Mouse (Mus musculus) hindbrain, embryonic 12.5 days (tissue): ENCODE data around the gene Stab2. TPM values are rescaled to one million over a fixed set of nuclear protein-coding genes. Genes with fewer than 3 reads are reported as not detected.

ENCODE experiments used
- ATAC-seq: fragments of 200-750 bp; cut with Nextera tagmentation; 2 replicates; pipeline ENCODE4 v1.8.0; 2017; ENCODE audit warnings: moderate TSS enrichment; ENCODE audit not compliant: low FRiP score
- H3K27ac ChIP-seq: fragments of 300-500 bp; sonication (generic); 2 replicates; pipeline ENCODE4 v1.5.1; 2016; ENCODE audit warnings: mild to moderate bottlenecking
- H3K27me3 ChIP-seq: fragments of 300-500 bp; sonication (generic); 2 replicates; pipeline ENCODE4 v1.6.1; 2016; ENCODE audit warnings: mild to moderate bottlenecking
- H3K36me3 ChIP-seq: fragments of 300-500 bp; sonication (generic); 2 replicates; pipeline ENCODE4 v1.6.1; 2016; ENCODE audit warnings: mild to moderate bottlenecking
- H3K4me1 ChIP-seq: fragments of 300-500 bp; sonication (generic); 2 replicates; pipeline ENCODE4 v1.6.1; 2016
- H3K4me2 ChIP-seq: fragments of 300-500 bp; sonication (generic); replicated peaks from 2 replicates; pipeline ENCODE4 v1.6.1; 2016; ENCODE audit warnings: mild to moderate bottlenecking
- H3K4me3 ChIP-seq: fragments of 300-500 bp; sonication (generic); 2 replicates; pipeline ENCODE4 v1.5.1; 2016; ENCODE audit warnings: mild to moderate bottlenecking
- H3K9ac ChIP-seq: fragments of 300-500 bp; sonication (generic); 2 replicates; pipeline ENCODE4 v1.6.1; 2016; ENCODE audit warnings: mild to moderate bottlenecking, moderate library complexity
- H3K9me3 ChIP-seq: fragments of 300-500 bp; sonication (generic); replicated peaks from 2 replicates; pipeline ENCODE4 v1.6.1; 2016; ENCODE audit warnings: mild to moderate bottlenecking
- WGBS: fragments of 180-500 bp; shearing (Covaris S2); methylation state at CpG from one replicate; pipeline ENCODE4 v1.1.7; 2016; 5-methylcytosine and 5-hydroxymethylcytosine counted together
- polyA plus RNA-seq: library from polyadenylated mRNA; unstranded; fragments of >200 nt; fragmentation: Nextera tagmentation; extraction: Ambion mirVana; gene quantifications from 2 replicates; pipeline ENCODE4 v1.2.1, GENCODE M21; 2016

The Stab2 gene
- polyA plus RNA-seq, 1 experiment from 2014 or later: 0.36 TPM

DNA sequence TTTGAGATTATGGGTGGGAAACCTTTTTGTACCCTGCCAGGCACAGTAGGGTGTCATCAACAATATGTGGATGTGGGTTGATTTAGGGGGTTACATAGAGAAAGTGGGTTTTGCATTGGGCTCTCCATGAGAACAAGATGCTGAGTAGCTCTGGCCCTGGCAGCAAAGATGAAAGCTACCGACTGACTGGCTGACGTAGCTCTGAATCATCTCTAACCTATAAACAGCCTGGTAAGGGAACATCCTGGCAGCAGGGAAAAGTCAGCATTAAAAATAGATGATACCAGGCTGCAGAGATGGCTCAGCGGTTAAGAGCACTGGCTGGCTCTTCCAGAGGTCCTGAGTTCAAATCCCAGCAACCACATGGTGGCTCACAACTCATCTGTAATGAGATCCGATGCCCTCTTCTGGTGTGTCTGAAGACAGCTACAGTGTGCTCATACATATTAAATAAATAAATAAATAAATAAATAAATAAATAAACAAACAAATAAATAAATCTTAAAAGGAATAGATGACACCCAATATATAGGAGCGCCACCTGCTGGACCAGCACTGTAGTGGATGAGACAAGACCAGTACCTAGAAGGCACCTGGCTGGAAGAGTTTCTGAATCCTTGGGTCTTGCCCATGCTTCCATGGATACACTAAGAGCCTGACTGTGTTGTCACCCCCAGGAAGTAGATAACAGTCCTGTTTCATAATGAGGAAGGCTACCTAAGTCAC lies 31.7 kb downstream of the Stab2 start:
- no peak overlapping the region for H3K27ac ChIP-seq
- no peak overlapping the region for H3K9ac ChIP-seq
- H3K27me3 ChIP-seq: no peaks in the 10 kb centered on the region
- no peak for ATAC-seq
- H3K4me1 ChIP-seq: 0 out of 2 replicates have a peak, but pooled peaks cover 3% of the 10 kb centered on the region
- 79% methylated on average over 5 of the region's 5 CpGs for WGBS
- no peaks in the 10 kb centered on the region for H3K9me3 ChIP-seq
- H3K4me2 ChIP-seq: no peak overlapping the region
- H3K36me3 ChIP-seq: no peaks in the 10 kb centered on the region
- no peak overlapping the region for H3K4me3 ChIP-seq

DNA sequence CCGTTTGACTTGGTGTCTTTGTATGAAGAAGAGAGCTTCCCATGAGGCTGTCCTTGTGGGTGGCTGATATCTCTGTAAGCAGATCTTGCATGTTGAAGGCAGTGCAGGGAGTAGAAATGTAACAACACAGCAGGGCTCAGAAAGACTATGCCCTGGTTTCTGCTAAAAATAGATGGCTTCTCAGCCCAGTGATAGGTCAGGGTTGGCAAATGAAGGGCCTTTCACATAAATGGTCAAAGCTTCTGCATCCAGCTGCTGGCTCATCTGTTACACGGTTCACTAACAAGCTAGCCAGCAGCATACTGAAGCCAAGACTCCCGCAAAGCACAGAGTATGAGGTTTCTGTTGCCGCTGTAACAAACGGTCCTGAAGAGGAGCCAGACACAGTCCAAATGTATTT lies 34.5 kb downstream of the Stab2 start:
- Histone ChIP-seq H3K9ac (no peak overlapping the region), H3K4me3 (no peak overlapping the region), H3K27ac (no peak overlapping the region), H3K4me1 (0 out of 2 replicates have a peak, but pooled peaks cover 3% of the 10 kb centered on the region), H3K9me3 (no peaks in the 10 kb centered on the region), H3K4me2 (no peak overlapping the region), H3K27me3 (no peaks in the 10 kb centered on the region), H3K36me3 (no peaks in the 10 kb centered on the region)
- 84% methylated on average over 5 of the region's 5 CpGs for WGBS
- no peak for ATAC-seq

DNA sequence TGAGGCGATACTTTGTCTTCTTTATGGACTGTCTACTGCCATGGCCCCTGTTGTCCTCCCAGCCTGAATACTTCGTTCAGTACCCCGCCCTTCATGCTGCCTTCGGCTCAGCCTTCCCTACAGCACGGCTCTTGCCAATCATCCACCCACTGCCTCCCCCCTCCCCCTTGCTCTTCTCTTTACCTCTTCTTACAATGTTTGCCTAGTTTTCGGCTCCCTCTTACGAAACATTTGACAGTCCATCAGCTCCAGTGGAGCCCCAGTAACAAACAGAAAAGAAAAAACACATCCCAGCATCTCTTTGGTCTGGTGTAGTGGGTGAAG lies 35.4 kb downstream of the Stab2 start:
- WGBS: 24% methylated on average over 7 of the region's 7 CpGs
- Histone ChIP-seq H3K4me3 (peak overlapping the region; percentile 11; the same call in 1 of the 2 replicates), H3K27ac (no peak overlapping the region), H3K36me3 (no peaks in the 10 kb centered on the region), H3K9me3 (no peaks in the 10 kb centered on the region), H3K4me1 (0 out of 2 replicates have a peak, but pooled peaks cover 3% of the 10 kb centered on the region), H3K27me3 (no peaks in the 10 kb centered on the region), H3K9ac (no peak overlapping the region), H3K4me2 (peak overlapping the region; percentile 45)
- ATAC-seq: peak; percentile 80

DNA sequence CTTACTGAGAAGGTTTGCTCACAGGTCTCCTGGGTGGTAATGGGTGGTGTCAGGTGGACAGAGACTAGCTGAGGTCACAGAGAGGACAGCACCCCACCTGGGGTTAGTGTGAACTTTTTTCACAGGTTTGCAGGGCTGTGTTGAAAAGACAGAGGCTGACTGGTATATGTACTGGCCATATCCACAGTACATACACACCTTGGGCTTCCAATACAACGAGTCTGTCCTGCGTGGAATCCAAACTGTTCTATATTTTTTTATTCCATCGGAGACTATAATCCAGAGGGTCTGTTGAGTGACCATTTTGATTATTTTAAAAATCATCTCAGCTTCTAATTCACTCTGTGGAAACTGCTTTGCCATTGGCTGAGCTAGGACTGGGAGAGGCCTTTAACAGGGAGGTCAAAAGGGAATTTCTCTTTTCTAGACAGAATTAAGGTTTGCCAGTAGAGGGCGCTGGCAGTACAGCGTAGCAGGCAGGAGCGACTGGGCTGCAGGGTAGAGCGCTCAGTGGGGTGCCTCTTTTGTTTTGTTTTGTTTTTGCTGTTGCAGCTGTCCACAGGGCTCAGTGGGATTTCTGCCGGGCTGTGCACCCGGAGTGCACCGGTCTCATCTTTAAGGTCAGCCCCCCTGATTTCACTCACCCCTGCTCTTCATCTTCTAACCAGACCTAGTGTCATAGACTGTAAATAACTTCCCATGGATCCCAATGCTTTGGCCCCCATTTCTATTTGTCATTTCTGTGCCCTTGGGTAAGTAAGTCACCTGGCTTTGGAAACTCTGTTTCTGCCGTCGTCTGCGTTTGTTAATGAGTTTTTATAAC lies 35.9 kb downstream of the Stab2 start:
- H3K27me3 ChIP-seq: no peaks in the 10 kb centered on the region
- H3K4me1 ChIP-seq: 0 out of 2 replicates have a peak, but pooled peaks cover 3% of the 10 kb centered on the region
- no peak overlapping the region for H3K27ac ChIP-seq
- peak overlapping the region; percentile 11; the same call in 1 of the 2 replicates for H3K4me3 ChIP-seq
- no peak overlapping the region for H3K9ac ChIP-seq
- no peaks in the 10 kb centered on the region for H3K9me3 ChIP-seq
- H3K4me2 ChIP-seq: peak overlapping the region; percentile 45
- WGBS: 20% methylated on average over 13 of the region's 13 CpGs
- H3K36me3 ChIP-seq: no peaks in the 10 kb centered on the region
- peak; percentile 90 for ATAC-seq

GRCm38 (mm10) chr10:86969346-86969745 lies 38.5 kb downstream of the Stab2 start:
- 80% methylated on average over 6 of the region's 6 CpGs for WGBS

DNA sequence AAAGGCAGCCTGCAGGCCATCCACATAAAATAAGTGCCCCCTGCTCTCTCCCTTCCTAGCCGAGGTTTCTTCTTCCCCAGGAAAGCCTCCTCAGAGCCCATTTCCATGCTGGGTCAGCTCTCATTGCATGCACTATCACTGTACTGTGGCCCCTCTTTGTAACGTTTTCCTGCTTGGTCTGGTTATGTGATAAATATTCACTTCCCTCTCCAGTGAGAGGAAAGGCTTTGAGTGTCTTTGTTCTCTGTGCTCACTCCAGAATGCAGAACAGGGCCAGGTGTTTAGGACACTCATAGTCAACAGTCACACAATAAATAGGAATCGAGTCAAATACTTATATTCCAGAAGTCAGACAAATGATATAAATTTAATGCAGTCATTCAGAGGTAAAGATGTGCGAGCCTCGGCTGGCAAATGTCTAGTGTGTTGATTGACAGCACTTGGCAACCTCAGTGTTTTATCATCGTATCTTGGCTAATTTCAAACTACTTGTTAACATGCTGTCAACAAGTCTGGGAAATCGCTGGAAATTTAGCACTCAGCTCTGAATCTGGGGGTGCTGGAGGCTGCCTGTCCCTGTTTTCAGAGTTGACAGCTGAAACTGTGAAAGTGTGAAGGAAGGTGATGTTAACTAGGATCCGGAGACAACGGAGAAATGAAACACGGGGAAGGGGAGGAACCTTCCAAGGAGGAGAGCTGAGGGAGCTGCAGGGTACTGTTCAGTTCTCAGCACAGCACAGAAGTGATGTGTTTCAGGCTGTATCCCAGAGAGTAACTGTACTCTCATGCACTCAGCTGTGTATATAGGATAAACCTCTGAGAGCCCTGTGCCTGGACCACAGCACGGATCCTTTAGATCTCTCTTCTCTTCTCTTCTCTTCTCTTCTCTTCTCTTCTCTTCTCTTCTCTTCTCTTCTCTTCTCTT lies 46.0 kb downstream of the Stab2 start:
- H3K4me1 ChIP-seq: no peaks in the 10 kb centered on the region
- no peaks in the 10 kb centered on the region for H3K9me3 ChIP-seq
- no peak overlapping the region for H3K4me3 ChIP-seq
- no peak overlapping the region for H3K4me2 ChIP-seq
- H3K9ac ChIP-seq: no peak overlapping the region
- no peak for ATAC-seq
- H3K27me3 ChIP-seq: no peaks in the 10 kb centered on the region
- H3K27ac ChIP-seq: no peak overlapping the region
- H3K36me3 ChIP-seq: no peaks in the 10 kb centered on the region
- 68% methylated on average over 11 of the region's 11 CpGs for WGBS

More at GRCm38 (mm10) chr10:86969346-86969745, 38.5 kb downstream of the Stab2 start:
- no peak for ATAC-seq
- Histone ChIP-seq H3K27ac (no peak overlapping the region), H3K36me3 (no peaks in the 10 kb centered on the region), H3K9me3 (no peaks in the 10 kb centered on the region), H3K4me2 (no peak overlapping the region), H3K4me3 (no peak overlapping the region), H3K4me1 (0 out of 2 replicates have a peak, but pooled peaks cover 3% of the 10 kb centered on the region), H3K9ac (no peak overlapping the region), H3K27me3 (no peaks in the 10 kb centered on the region)

GRCm38 (mm10) chr10:86955299-86955698 lies 52.5 kb downstream of the Stab2 start:
- no peak overlapping the region for H3K4me3 ChIP-seq
- H3K9ac ChIP-seq: no peak overlapping the region
- 93% methylated on average over 3 of the region's 3 CpGs for WGBS
- H3K4me2 ChIP-seq: no peak overlapping the region
- ATAC-seq: no peak
- no peaks in the 10 kb centered on the region for H3K9me3 ChIP-seq
- H3K4me1 ChIP-seq: no peaks in the 10 kb centered on the region
- no peaks in the 10 kb centered on the region for H3K27me3 ChIP-seq
- H3K36me3 ChIP-seq: no peaks in the 10 kb centered on the region
- no peak overlapping the region for H3K27ac ChIP-seq

GRCm38 (mm10) chr10:86952696-86953095 lies 55.1 kb downstream of the Stab2 start:
- no peak for ATAC-seq
- 60% methylated on average over 1 of the region's 1 CpGs for WGBS

GRCm38 (mm10) chr10:86950806-86951205 lies 57.0 kb downstream of the Stab2 start:
- no peaks in the 10 kb centered on the region for H3K4me1 ChIP-seq
- H3K4me3 ChIP-seq: no peak overlapping the region
- no peaks in the 10 kb centered on the region for H3K36me3 ChIP-seq
- ATAC-seq: no peak
- H3K27ac ChIP-seq: no peak overlapping the region
- WGBS: 93% methylated on average over 4 of the region's 4 CpGs
- no peak overlapping the region for H3K9ac ChIP-seq
- H3K9me3 ChIP-seq: no peaks in the 10 kb centered on the region
- no peak overlapping the region for H3K4me2 ChIP-seq
- no peaks in the 10 kb centered on the region for H3K27me3 ChIP-seq

More at GRCm38 (mm10) chr10:86952696-86953095, 55.1 kb downstream of the Stab2 start:
- H3K4me2 ChIP-seq: no peak overlapping the region
- H3K36me3 ChIP-seq: no peaks in the 10 kb centered on the region
- H3K4me3 ChIP-seq: no peak overlapping the region
- H3K4me1 ChIP-seq: no peaks in the 10 kb centered on the region
- no peak overlapping the region for H3K9ac ChIP-seq
- H3K27ac ChIP-seq: no peak overlapping the region
- H3K27me3 ChIP-seq: no peaks in the 10 kb centered on the region
- H3K9me3 ChIP-seq: no peaks in the 10 kb centered on the region

DNA sequence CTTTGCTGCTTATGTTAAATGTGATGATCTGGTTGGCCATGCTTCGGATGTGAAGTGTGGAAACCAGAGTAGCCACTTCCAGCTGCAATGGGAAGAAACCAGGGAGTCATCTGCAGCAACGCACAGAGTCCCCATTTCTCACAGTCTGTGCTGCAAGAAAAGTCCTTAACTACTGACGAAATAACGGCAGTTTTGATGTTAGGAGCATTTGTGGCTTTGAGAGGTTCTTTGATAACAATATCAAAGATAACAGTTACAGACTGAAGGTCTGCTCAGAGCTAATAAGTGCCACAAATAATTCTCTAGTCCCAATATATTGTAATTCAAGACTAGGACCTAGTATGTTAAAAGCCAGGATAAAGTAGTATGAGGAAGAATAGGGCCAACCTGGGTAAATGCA lies 57.9 kb downstream of the Stab2 start:
- Histone ChIP-seq H3K36me3 (no peaks in the 10 kb centered on the region), H3K27me3 (no peaks in the 10 kb centered on the region), H3K4me3 (no peak overlapping the region), H3K9me3 (no peaks in the 10 kb centered on the region), H3K4me2 (no peak overlapping the region), H3K4me1 (no peaks in the 10 kb centered on the region), H3K9ac (no peak overlapping the region), H3K27ac (no peak overlapping the region)
- no peak for ATAC-seq
- WGBS: 93% methylated on average over 4 of the region's 4 CpGs

DNA sequence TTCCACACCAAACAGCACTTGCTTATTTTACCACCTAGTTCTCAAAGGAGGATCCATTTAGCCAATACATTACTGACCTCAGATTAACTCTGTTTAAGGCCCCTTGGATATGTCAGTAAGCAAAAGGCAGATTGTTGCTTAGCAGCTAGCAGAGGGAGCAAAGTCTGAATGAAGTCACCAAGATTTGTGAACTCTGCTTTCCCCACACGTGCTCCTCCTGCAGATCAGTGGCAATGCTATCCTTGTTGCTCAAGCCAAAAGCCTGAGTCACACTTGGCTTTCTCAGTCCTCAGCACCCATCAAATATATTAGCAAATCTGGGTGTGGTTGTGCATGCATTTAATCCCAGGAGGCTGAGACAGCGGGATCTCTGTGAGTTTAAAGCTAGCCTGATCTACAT lies 60.3 kb downstream of the Stab2 start:
- Histone ChIP-seq H3K9me3 (no peaks in the 10 kb centered on the region), H3K4me1 (no peaks in the 10 kb centered on the region), H3K27ac (no peak overlapping the region), H3K4me3 (no peak overlapping the region), H3K36me3 (no peaks in the 10 kb centered on the region), H3K9ac (no peak overlapping the region), H3K4me2 (no peak overlapping the region), H3K27me3 (no peaks in the 10 kb centered on the region)
- no peak for ATAC-seq
- 62% methylated on average over 2 of the region's 2 CpGs for WGBS

DNA sequence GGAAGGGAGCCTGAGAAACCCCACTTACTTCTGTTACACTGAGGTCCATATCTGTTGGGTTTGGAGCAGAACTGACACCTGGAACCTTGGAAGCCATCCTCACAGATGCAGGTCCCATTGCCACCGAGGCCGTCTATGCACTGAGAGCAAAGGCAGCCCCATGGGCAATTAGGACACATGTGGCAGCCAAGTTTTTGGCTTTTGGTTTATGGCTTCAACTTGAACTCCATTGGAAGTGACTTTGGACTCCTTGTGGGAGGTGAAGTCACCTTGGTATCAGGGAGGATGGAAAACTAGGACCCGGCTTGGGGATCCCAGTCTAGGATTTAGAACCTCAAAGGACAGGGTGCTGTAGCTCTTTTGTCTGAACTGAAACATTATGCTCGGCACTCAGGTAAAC lies 67.2 kb downstream of the Stab2 start:
- Histone ChIP-seq H3K4me1 (no peaks in the 10 kb centered on the region), H3K4me2 (no peak overlapping the region), H3K27ac (no peak overlapping the region), H3K9me3 (no peaks in the 10 kb centered on the region), H3K27me3 (no peaks in the 10 kb centered on the region), H3K4me3 (no peak overlapping the region), H3K36me3 (no peaks in the 10 kb centered on the region), H3K9ac (no peak overlapping the region)
- no peak for ATAC-seq
- WGBS: 94% methylated on average over 4 of the region's 4 CpGs
